Mouse (Mus musculus) liver, embryonic 12.5 days (tissue): ENCODE measurements around the gene Sox5. TPM values are rescaled to one million over a fixed set of nuclear protein-coding genes. Genes with fewer than 3 reads are reported as not detected.

Experiments used
- ATAC-seq: fragments of 200-750 bp; cut with Nextera tagmentation; 2 replicates; pipeline ENCODE4 v1.8.0; 2017; ENCODE audit warnings: moderate number of reproducible peaks, mild to moderate bottlenecking, moderate library complexity
- H3K27ac ChIP-seq: fragments of 300-500 bp; sonication (generic); 2 replicates; pipeline ENCODE4 v1.5.1; 2016; ENCODE audit warnings: mild to moderate bottlenecking
- H3K27me3 ChIP-seq: fragments of 300-500 bp; sonication (generic); replicated peaks from 2 replicates; pipeline ENCODE4 v1.6.1; 2016; ENCODE audit warnings: mild to moderate bottlenecking, moderate library complexity
- H3K36me3 ChIP-seq: fragments of 300-500 bp; sonication (generic); 2 replicates; pipeline ENCODE4 v1.6.1; 2016; ENCODE audit warnings: mild to moderate bottlenecking, moderate library complexity
- H3K4me1 ChIP-seq: fragments of 300-500 bp; sonication (generic); 2 replicates; pipeline ENCODE4 v1.6.1; 2016
- H3K4me2 ChIP-seq: fragments of 300-500 bp; sonication (generic); 2 replicates; pipeline ENCODE4 v1.6.1; 2016; ENCODE audit warnings: mild to moderate bottlenecking, moderate library complexity
- H3K4me3 ChIP-seq: fragments of 300-500 bp; sonication (generic); 2 replicates; pipeline ENCODE4 v1.5.1; 2016; ENCODE audit warnings: mild to moderate bottlenecking, moderate library complexity
- H3K9ac ChIP-seq: fragments of 300-500 bp; sonication (generic); 2 replicates; pipeline ENCODE4 v1.6.1; 2016; ENCODE audit warnings: mild to moderate bottlenecking, moderate library complexity
- H3K9me3 ChIP-seq: fragments of 300-500 bp; sonication (generic); replicated peaks from 2 replicates; pipeline ENCODE4 v1.6.1; 2016; ENCODE audit warnings: mild to moderate bottlenecking, moderate library complexity
- WGBS: fragments of 180-500 bp; shearing (Covaris S2); methylation state at CpG from one replicate; pipeline ENCODE4 v1.1.7; 2016; ENCODE audit not compliant: insufficient replicate concordance; 5-methylcytosine and 5-hydroxymethylcytosine counted together
- polyA plus RNA-seq: library from polyadenylated mRNA; unstranded; fragments of >200 nt; fragmentation: Nextera tagmentation; extraction: Ambion mirVana; gene quantifications from 2 replicates; pipeline ENCODE4 v1.2.1, GENCODE M21; 2016

Gene Sox5
- polyA plus RNA-seq, 1 experiment from 2014 or later: 6.2 TPM

- ATAC-seq: no peak
- Histone ChIP-seq H3K9me3 (no peaks in the 10 kb centered on the region), H3K9ac (no peak overlapping the region), H3K4me3 (no peak overlapping the region), H3K27me3 (no peaks in the 10 kb centered on the region), H3K4me1 (no peaks in the 10 kb centered on the region), H3K36me3 (no peaks in the 10 kb centered on the region), H3K4me2 (no peak overlapping the region), H3K27ac (no peak overlapping the region)
- WGBS: 67% methylated on average over 12 of the region's 12 CpGs
These were observed 706.3 kb downstream of the Sox5 start for GRCm38 (mm10) chr6:144075327-144075941.

DNA sequence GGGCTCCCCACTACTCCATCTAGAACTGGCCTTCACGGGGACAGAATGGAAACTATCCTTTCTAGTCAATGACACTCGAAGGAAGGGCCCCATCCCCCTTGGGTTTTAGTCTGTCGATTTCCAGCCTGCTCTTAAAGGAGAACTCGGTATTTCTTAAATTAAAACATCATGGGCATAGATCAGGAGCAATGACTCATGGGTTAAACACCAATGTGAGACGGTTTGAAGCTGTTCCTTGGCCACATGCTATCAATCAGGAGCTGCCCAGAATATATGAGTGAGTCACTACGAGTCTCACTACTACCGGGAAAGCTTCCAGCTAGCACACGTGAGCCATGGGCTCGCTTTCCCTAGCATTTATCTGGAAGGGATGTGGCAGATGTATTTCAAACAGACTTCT is 707.0 kb downstream of the Sox5 start:
- no peak for ATAC-seq

DNA sequence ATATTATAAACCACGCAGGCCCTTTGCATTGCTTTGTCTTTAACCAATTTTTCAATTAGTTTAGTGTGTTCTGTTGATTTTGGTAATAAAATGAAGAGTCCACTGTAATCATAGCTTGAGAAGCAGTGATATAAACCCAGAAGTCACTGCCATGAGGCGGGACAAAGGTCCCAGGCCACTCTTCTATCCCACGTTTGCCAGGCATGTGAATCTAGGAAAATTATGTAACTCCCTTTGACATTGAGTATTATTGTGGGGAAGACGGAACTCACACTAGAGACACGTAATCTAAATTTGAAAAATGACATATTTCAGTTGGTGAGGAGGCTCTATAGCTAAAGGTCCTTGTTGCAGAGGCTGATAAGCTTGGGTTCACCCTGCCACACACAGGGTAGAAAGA is 711.3 kb downstream of the Sox5 start:
- Histone ChIP-seq H3K4me1 (no peaks in the 10 kb centered on the region), H3K9me3 (no peaks in the 10 kb centered on the region), H3K4me3 (no peak overlapping the region), H3K36me3 (no peaks in the 10 kb centered on the region), H3K27me3 (no peaks in the 10 kb centered on the region), H3K4me2 (no peak overlapping the region), H3K27ac (no peak overlapping the region), H3K9ac (no peak overlapping the region)
- 69% methylated on average over 5 of the region's 5 CpGs for WGBS
- no peak for ATAC-seq

More for the DNA sequence above, 707.0 kb downstream of the Sox5 start:
- no peaks in the 10 kb centered on the region for H3K4me1 ChIP-seq
- whole genome bisulfite sequencing: 64% methylated on average over 9 of the region's 9 CpGs
- H3K9me3 ChIP-seq: no peaks in the 10 kb centered on the region
- no peak overlapping the region for H3K27ac ChIP-seq
- H3K27me3 ChIP-seq: no peaks in the 10 kb centered on the region
- H3K36me3 ChIP-seq: no peaks in the 10 kb centered on the region
- H3K4me3 ChIP-seq: no peak overlapping the region
- no peak overlapping the region for H3K9ac ChIP-seq
- H3K4me2 ChIP-seq: no peak overlapping the region

- ATAC-seq: no peak
- 61% methylated on average over 7 of the region's 7 CpGs for WGBS
These were observed 714.3 kb downstream of the Sox5 start for GRCm38 (mm10) chr6:144067491-144067890.

GRCm38 (mm10) chr6:144062428-144062827 is 719.3 kb downstream of the Sox5 start:
- Histone ChIP-seq H3K36me3 (no peaks in the 10 kb centered on the region), H3K27me3 (no peaks in the 10 kb centered on the region), H3K9ac (no peak overlapping the region), H3K4me2 (no peak overlapping the region), H3K4me3 (no peak overlapping the region), H3K27ac (no peak overlapping the region), H3K4me1 (no peaks in the 10 kb centered on the region), H3K9me3 (no peaks in the 10 kb centered on the region)
- ATAC-seq: no peak
- WGBS: 70% methylated on average over 8 of the region's 8 CpGs

More at GRCm38 (mm10) chr6:144067491-144067890, 714.3 kb downstream of the Sox5 start:
- Histone ChIP-seq H3K9me3 (no peaks in the 10 kb centered on the region), H3K27ac (no peak overlapping the region), H3K9ac (no peak overlapping the region), H3K4me2 (no peak overlapping the region), H3K36me3 (no peaks in the 10 kb centered on the region), H3K4me1 (no peaks in the 10 kb centered on the region), H3K4me3 (no peak overlapping the region), H3K27me3 (no peaks in the 10 kb centered on the region)

GRCm38 (mm10) chr6:144061814-144062213 is 720.0 kb downstream of the Sox5 start:
- Histone ChIP-seq H3K9me3 (no peaks in the 10 kb centered on the region), H3K27me3 (no peaks in the 10 kb centered on the region), H3K4me2 (no peak overlapping the region), H3K27ac (no peak overlapping the region), H3K4me3 (no peak overlapping the region), H3K36me3 (no peaks in the 10 kb centered on the region), H3K4me1 (no peaks in the 10 kb centered on the region), H3K9ac (no peak overlapping the region)
- WGBS: 61% methylated on average over 8 of the region's 8 CpGs
- ATAC-seq: no peak

DNA sequence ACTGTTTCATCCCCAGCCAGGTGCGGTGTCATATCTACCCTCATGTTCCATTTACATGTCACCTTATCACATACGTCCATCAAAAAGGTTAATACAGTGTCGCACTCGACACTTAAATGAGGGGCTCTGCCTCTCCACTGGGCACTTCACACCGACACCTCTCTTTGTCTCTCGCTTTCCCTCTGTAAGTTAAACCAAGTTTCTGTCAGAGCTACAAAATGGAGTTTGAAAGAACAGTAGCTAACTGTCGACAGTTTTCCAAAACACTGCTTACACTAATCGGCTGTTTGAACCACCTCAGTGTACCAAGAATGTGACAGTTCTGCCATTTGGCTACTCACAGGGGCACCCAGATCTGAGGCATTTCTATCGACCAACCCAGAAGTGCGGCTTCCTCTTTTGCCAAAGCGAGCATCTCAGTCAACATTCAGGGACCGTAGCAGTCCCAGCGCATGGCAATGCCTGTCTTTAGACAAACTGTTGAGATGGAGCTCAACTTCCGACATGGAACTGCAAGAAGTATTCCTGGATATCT is 724.6 kb downstream of the Sox5 start:
- no peaks in the 10 kb centered on the region for H3K4me1 ChIP-seq
- H3K36me3 ChIP-seq: no peaks in the 10 kb centered on the region
- WGBS: 74% methylated on average over 14 of the region's 14 CpGs
- H3K9me3 ChIP-seq: no peaks in the 10 kb centered on the region
- no peak overlapping the region for H3K4me2 ChIP-seq
- no peak overlapping the region for H3K9ac ChIP-seq
- ATAC-seq: no peak
- H3K4me3 ChIP-seq: no peak overlapping the region
- no peak overlapping the region for H3K27ac ChIP-seq
- H3K27me3 ChIP-seq: no peaks in the 10 kb centered on the region

GRCm38 (mm10) chr6:144056252-144057097 is 725.3 kb downstream of the Sox5 start:
- WGBS: 70% methylated on average over 10 of the region's 10 CpGs
- H3K27ac ChIP-seq: no peak overlapping the region
- ATAC-seq: 0 out of 2 replicates have a peak, but pooled peaks have one; percentile 27
- no peak overlapping the region for H3K9ac ChIP-seq
- no peak overlapping the region for H3K4me2 ChIP-seq
- no peaks in the 10 kb centered on the region for H3K36me3 ChIP-seq
- no peaks in the 10 kb centered on the region for H3K27me3 ChIP-seq
- H3K9me3 ChIP-seq: no peaks in the 10 kb centered on the region; the same call in 1 of the 2 replicates
- H3K4me1 ChIP-seq: no peaks in the 10 kb centered on the region
- H3K4me3 ChIP-seq: no peak overlapping the region

- no peaks in the 10 kb centered on the region for H3K27me3 ChIP-seq
- WGBS: 76% methylated on average over 5 of the region's 5 CpGs
- H3K4me2 ChIP-seq: no peak overlapping the region
- no peaks in the 10 kb centered on the region; the same call in 1 of the 2 replicates for H3K9me3 ChIP-seq
- ATAC-seq: no peak
- H3K9ac ChIP-seq: no peak overlapping the region
- no peaks in the 10 kb centered on the region for H3K36me3 ChIP-seq
- no peaks in the 10 kb centered on the region for H3K4me1 ChIP-seq
- H3K27ac ChIP-seq: no peak overlapping the region
- no peak overlapping the region for H3K4me3 ChIP-seq
These were observed 729.3 kb downstream of the Sox5 start for GRCm38 (mm10) chr6:144052487-144052886.

DNA sequence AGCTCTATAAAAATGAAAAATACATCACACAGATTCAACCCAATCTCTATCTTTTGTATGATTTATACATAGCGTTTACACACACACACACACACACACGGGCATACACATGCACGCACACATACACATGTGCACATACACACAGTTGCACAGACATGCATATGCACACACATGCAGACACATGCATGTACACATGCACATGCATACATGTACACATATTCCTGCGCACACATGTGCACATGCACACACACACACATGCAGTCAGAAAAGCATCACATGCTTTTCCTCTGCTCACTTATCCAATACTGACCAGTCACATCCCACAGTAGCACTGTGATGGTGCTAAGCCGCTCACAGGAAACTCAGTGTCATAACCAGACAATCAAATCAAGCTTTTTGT is 730.5 kb downstream of the Sox5 start:
- Histone ChIP-seq H3K4me3 (no peak overlapping the region), H3K36me3 (no peaks in the 10 kb centered on the region), H3K4me1 (no peaks in the 10 kb centered on the region), H3K27ac (no peak overlapping the region), H3K9me3 (no peaks in the 10 kb centered on the region; the same call in 1 of the 2 replicates), H3K27me3 (no peaks in the 10 kb centered on the region), H3K9ac (no peak overlapping the region), H3K4me2 (no peak overlapping the region)
- WGBS: 71% methylated on average over 5 of the region's 5 CpGs
- no peak for ATAC-seq

DNA sequence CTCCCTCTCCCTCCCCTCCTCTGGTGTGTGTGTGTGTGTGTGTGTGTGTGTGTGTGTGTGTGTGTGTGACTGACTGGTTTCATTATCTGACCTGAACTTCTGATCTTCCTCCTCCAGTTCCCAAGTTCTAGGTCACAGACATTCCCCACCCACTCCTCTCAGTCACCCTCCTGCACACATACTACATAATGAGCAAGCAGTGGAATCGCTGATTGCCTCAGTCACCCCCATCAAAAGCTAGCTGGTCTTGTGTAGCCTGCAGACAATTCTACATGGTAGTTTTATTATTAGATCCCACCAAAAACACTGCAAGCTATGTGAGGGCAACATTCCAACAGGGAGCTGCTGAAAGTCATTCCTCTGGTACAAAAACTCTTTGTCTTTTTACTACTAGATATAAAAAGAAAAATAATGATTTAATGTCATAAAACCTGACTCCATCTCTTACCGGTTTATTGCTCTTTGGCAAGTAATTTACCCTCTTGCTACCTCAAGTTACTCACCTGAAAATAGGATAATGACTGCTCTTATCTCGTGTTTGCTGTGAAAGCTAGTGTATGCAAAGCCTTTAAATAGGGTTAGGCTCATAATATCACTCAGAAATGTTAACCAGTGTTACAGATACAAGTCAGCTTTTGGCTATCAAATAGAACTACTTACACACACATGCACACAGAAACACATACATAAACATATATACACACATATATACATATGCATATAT is 733.4 kb downstream of the Sox5 start:
- ATAC-seq: no peak
- Histone ChIP-seq H3K9ac (no peak overlapping the region), H3K9me3 (no peaks in the 10 kb centered on the region; the same call in 1 of the 2 replicates), H3K4me2 (no peak overlapping the region), H3K4me1 (no peaks in the 10 kb centered on the region), H3K27me3 (no peaks in the 10 kb centered on the region), H3K36me3 (no peaks in the 10 kb centered on the region), H3K27ac (no peak overlapping the region), H3K4me3 (no peak overlapping the region)
- 54% methylated on average over 3 of the region's 3 CpGs for WGBS

DNA sequence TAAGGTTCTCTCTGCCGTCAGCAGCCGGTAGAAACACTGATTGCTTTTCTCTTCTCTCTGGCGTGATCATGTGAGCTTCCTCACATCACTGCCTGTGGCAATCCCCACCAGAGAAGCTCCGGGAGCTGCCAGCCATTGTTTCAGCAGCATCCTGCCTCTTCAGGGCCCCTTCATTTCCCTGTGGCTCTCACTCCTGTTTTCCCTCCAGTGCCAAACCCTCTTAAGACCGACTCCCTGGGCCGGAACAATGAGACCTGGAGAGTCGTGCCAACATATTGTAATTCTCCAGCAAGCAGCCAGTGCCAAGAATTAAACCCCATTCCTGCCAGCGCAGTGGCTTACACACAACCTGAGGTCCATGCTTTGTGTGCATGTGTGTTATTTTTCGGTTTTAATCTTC is 736.3 kb downstream of the Sox5 start:
- no peak overlapping the region for H3K4me3 ChIP-seq
- WGBS: 68% methylated on average over 9 of the region's 9 CpGs
- H3K36me3 ChIP-seq: no peaks in the 10 kb centered on the region
- ATAC-seq: no peak
- H3K4me2 ChIP-seq: no peak overlapping the region
- H3K27me3 ChIP-seq: no peaks in the 10 kb centered on the region
- H3K9me3 ChIP-seq: no peaks in the 10 kb centered on the region
- H3K9ac ChIP-seq: no peak overlapping the region
- no peak overlapping the region for H3K27ac ChIP-seq
- H3K4me1 ChIP-seq: no peaks in the 10 kb centered on the region
